ENCODE assay signal across 10 mouse cellular contexts in genomic region chr11:29180657-29181056, GRCm38 (mm10). TPM values are rescaled to one million over a fixed set of nuclear protein-coding genes. Genes with fewer than 3 reads are reported as not detected.
DNase-seq lines count a peak whose midpoint lies in the region; ATAC-seq lines count a peak whose summit lies in the region.
"Had no signal": no experiment of that assay in that cellular context is flagged by ENCODE, and none has a peak within 500 bp of the region (broad histone marks: within the 10 kb centered on the region; RNA-seq: fewer than 3 reads in every experiment).

No protein-coding gene starts in this region.

- H3K36me3 ChIP-seq in heart, embryonic 12.5 days: peaks cover 28% of the 10 kb centered on the region

- H3K9ac ChIP-seq in heart, embryonic 12.5 days: no peak overlapping the region
- H3K9ac ChIP-seq: limb, embryonic 15.5 days; neural tube, embryonic 12.5 days had no signal

- H3K4me3 ChIP-seq in heart, embryonic 12.5 days: no peak overlapping the region
- H3K4me3 ChIP-seq: limb, embryonic 15.5 days; neural tube, embryonic 12.5 days had no signal

- WGBS in heart, embryonic 12.5 days: 85% methylated on average over 3 of the region's 3 CpGs

- ATAC-seq in heart, embryonic 12.5 days (ENCODE audit: insufficient number of reproducible peaks, low FRiP score): no peak

- H3K9me3 ChIP-seq in heart, embryonic 12.5 days (replicated peaks): no peaks in the 10 kb centered on the region
- H3K9me3 ChIP-seq: limb, embryonic 15.5 days; neural tube, embryonic 12.5 days had no signal

- intact Hi-C loops in heart, postnatal 14 days (cut with DNase I): no loop called here

- H3K27ac ChIP-seq in heart, embryonic 12.5 days (ENCODE audit: poor library complexity, severe bottlenecking): no peak overlapping the region
- H3K27ac ChIP-seq: limb, embryonic 15.5 days; neural tube, embryonic 12.5 days had no signal

- no peaks in the 10 kb centered on the region for H3K27me3 ChIP-seq in heart, embryonic 12.5 days (replicated peaks)
- H3K27me3 ChIP-seq: limb, embryonic 15.5 days; neural tube, embryonic 12.5 days had no signal

- H3K4me2 ChIP-seq in heart, embryonic 12.5 days: no peak overlapping the region
- H3K4me2 ChIP-seq: limb, embryonic 15.5 days; neural tube, embryonic 12.5 days had no signal

- peaks cover 9% of the 10 kb centered on the region for H3K4me1 ChIP-seq in heart, embryonic 12.5 days (replicated peaks)
- H3K4me1 ChIP-seq: limb, embryonic 15.5 days; neural tube, embryonic 12.5 days had no signal

- peak; percentile 50 to 53 for DNase-seq in heart, adult 18-20 months
- DNase-seq in Muller cell, postnatal 12 days (ENCODE audit: inconsistent ontology term): peak; percentile 41
- DNase-seq in cerebellum, adult 9-10 months: peak; percentile 78
- peak; percentile 11 to 40 for DNase-seq in heart, postnatal 14 days
- DNase-seq in kidney, adult 11 months: no peak
- DNase-seq in liver: no peak
- DNase-seq in urinary bladder, adult 18-20 months (ENCODE audit: low spot score in 2 of 2): no peak

RNA-seq across cellular contexts. Expression of gene Ppp4r3b, which starts 8.0 kb away (rescaled TPM):
- total RNA-seq in heart, adult 18-20 months (2021): 10 to 100 TPM; 27.6 to 36.5 TPM
- 47.8 and 49.1 TPM in 2 replicates for polyA plus RNA-seq in heart, embryonic 12.5 days (2016; fragmentation: Nextera tagmentation; extraction: Ambion mirVana)
- 10 to 100 TPM; 40.1 to 41.5 TPM for total RNA-seq in heart, postnatal 14 days (2021)

RNA-seq across cellular contexts. Expression of gene Pnpt1, which starts 50.1 kb away (rescaled TPM):
- 10 to 100 TPM; 26.3 to 27.0 TPM for total RNA-seq in heart, adult 18-20 months (2021)
- polyA plus RNA-seq in heart, embryonic 12.5 days (2016; fragmentation: Nextera tagmentation; extraction: Ambion mirVana): 47.7 and 48.2 TPM in 2 replicates
- total RNA-seq in heart, postnatal 14 days (2021): 10 to 100 TPM; 22.9 to 27.5 TPM

Comparison
In these comparisons a context has a peak if more than half of its experiments do, and no peak if none do; other contexts are left out.
1. DNase-seq: peak in heart, adult 18-20 months (2 of 2), Muller cell, postnatal 12 days (single experiment), cerebellum, adult 9-10 months (single experiment) and heart, postnatal 14 days (2 of 2); none in kidney, adult 11 months (single experiment), liver (single experiment) and urinary bladder, adult 18-20 months (0 of 2).